Mouse (Mus musculus): ENCODE results near the gene Nme8. TPM values are rescaled to one million over a fixed set of nuclear protein-coding genes. Genes with fewer than 3 reads are reported as not detected.
A peak's percentile ranks its signal among the peaks of the same experiment; 100 is the strongest.

The Nme8 gene
- polyA plus RNA-seq, 1 experiment from 2014 or later = not detected

- 88% methylated on average over 1 of the region's 1 CpGs for WGBS
- H3K36me3 ChIP-seq (ENCODE audit: control insufficient read depth, insufficient read depth, low read length) = no peaks in the 10 kb centered on the region
- no peak overlapping the region for H3K4me2 ChIP-seq (ENCODE audit: low read length)
- ATAC-seq (no peak), DNase-seq (ENCODE audit: low spot score) (no peak)
- H3K27ac ChIP-seq (ENCODE audit: low read depth, low read length) = no peak overlapping the region
- no peaks in the 10 kb centered on the region for H3K27me3 ChIP-seq (replicated peaks; ENCODE audit: control insufficient read depth, insufficient read depth, low read length)
- no peak overlapping the region for H3K4me3 ChIP-seq (ENCODE audit: low read depth, low read length)
- no peak overlapping the region for H3K9ac ChIP-seq (ENCODE audit: low read length)
- H3K9me3 ChIP-seq (replicated peaks; ENCODE audit: control insufficient read depth, low read length) = no peaks in the 10 kb centered on the region
- peaks cover 5% of the 10 kb centered on the region for H3K4me1 ChIP-seq (ENCODE audit: control insufficient read depth, insufficient read depth, low read length)
Observed at GRCm38 (mm10) chr13:19626473-19626872, 71.1 kb downstream of the Nme8 start.

GRCm38 (mm10) chr13:19624632-19625320 is 72.8 kb downstream of the Nme8 start:
- no peak overlapping the region for H3K4me2 ChIP-seq (ENCODE audit: low read length)

DNA sequence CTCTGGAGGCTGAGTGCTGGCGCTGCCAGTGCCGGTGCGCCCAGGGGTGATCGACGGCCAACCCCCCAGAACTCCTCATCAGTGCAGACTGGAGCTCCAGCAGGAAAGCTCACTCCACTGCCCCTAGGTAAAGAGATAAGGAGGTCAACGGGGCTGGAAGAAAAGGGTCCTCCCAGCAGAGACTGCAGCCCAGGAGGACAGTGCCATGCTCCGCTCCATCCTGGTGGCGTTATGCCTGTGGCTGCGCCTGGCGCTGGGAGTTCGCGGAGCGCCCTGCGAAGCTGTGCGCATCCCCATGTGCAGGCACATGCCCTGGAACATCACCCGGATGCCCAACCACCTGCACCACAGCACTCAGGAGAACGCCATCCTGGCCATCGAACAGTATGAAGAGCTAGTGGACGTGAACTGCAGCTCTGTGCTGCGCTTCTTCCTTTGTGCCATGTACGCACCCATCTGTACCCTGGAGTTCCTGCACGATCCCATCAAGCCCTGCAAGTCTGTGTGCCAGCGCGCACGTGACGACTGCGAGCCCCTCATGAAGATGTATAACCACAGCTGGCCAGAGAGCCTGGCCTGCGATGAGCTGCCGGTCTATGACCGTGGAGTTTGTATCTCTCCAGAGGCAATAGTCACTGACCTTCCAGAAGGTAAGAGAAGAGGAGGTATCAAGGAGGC is 74.2 kb downstream of the Nme8 start:
- 19% methylated on average over 30 of the region's 30 CpGs for WGBS
- no peak overlapping the region for H3K27ac ChIP-seq (ENCODE audit: low read depth, low read length)

More at GRCm38 (mm10) chr13:19624632-19625320, 72.8 kb downstream of the Nme8 start:
- no peaks in the 10 kb centered on the region for H3K9me3 ChIP-seq (replicated peaks; ENCODE audit: control insufficient read depth, low read length)
- 86% methylated on average over 11 of the region's 11 CpGs for WGBS
- ATAC-seq (no peak), DNase-seq (ENCODE audit: low spot score) (no peak)
- H3K4me1 ChIP-seq (ENCODE audit: control insufficient read depth, insufficient read depth, low read length) = peaks cover 5% of the 10 kb centered on the region
- no peak overlapping the region for H3K9ac ChIP-seq (ENCODE audit: low read length)
- H3K27ac ChIP-seq (ENCODE audit: low read depth, low read length) = no peak overlapping the region
- no peak overlapping the region for H3K4me3 ChIP-seq (ENCODE audit: low read depth, low read length)
- H3K27me3 ChIP-seq (replicated peaks; ENCODE audit: control insufficient read depth, insufficient read depth, low read length) = no peaks in the 10 kb centered on the region
- H3K36me3 ChIP-seq (ENCODE audit: control insufficient read depth, insufficient read depth, low read length) = no peaks in the 10 kb centered on the region

GRCm38 (mm10) chr13:19622573-19623227 is 74.9 kb downstream of the Nme8 start, which contains the start of gene Sfrp4:
Sfrp4 (plus strand) TSS chr13:19623104.
- WGBS = 3% methylated on average over 25 of the region's 25 CpGs
- Histone ChIP-seq H3K9ac (ENCODE audit: low read length) (peak within 1 kb of the TSS; percentile 69), H3K4me2 (ENCODE audit: low read length) (peak within 1 kb of the TSS; percentile 90), H3K36me3 (ENCODE audit: control insufficient read depth, insufficient read depth, low read length) (no peaks in the 10 kb centered on the region), H3K4me3 (ENCODE audit: low read depth, low read length) (peak within 1 kb of the TSS; percentile 46), H3K27ac (ENCODE audit: low read depth, low read length) (no peak within 1 kb of the TSS; the same call in 1 of the 2 replicates), H3K9me3 (replicated peaks; ENCODE audit: control insufficient read depth, low read length) (no peaks in the 10 kb centered on the region), H3K27me3 (replicated peaks; ENCODE audit: control insufficient read depth, insufficient read depth, low read length) (no peaks in the 10 kb centered on the region), H3K4me1 (ENCODE audit: control insufficient read depth, insufficient read depth, low read length) (peaks cover 13% of the 10 kb centered on the region)
- ATAC-seq = peak; percentile 74
- DNase-seq (ENCODE audit: low spot score) = peak; percentile 75

More for the DNA sequence above, 74.2 kb downstream of the Nme8 start:
- Histone ChIP-seq H3K4me3 (ENCODE audit: low read depth, low read length) (peak overlapping the region; percentile 46), H3K9ac (ENCODE audit: low read length) (peak overlapping the region; percentile 69), H3K9me3 (replicated peaks; ENCODE audit: control insufficient read depth, low read length) (no peaks in the 10 kb centered on the region), H3K36me3 (ENCODE audit: control insufficient read depth, insufficient read depth, low read length) (no peaks in the 10 kb centered on the region), H3K27me3 (replicated peaks; ENCODE audit: control insufficient read depth, insufficient read depth, low read length) (no peaks in the 10 kb centered on the region), H3K4me1 (ENCODE audit: control insufficient read depth, insufficient read depth, low read length) (peaks cover 8% of the 10 kb centered on the region), H3K4me2 (ENCODE audit: low read length) (peak overlapping the region; percentile 90)
- ATAC-seq (peak; percentile 36), DNase-seq (ENCODE audit: low spot score) (peak; percentile 43)

- ATAC-seq (peak; percentile 89), DNase-seq (ENCODE audit: low spot score) (peak; percentile 93)
- Histone ChIP-seq H3K27me3 (replicated peaks; ENCODE audit: control insufficient read depth, insufficient read depth, low read length) (no peaks in the 10 kb centered on the region), H3K4me1 (ENCODE audit: control insufficient read depth, insufficient read depth, low read length) (peaks cover 13% of the 10 kb centered on the region), H3K9me3 (replicated peaks; ENCODE audit: control insufficient read depth, low read length) (no peaks in the 10 kb centered on the region), H3K27ac (ENCODE audit: low read depth, low read length) (peak within 1 kb of the TSS; percentile 85), H3K4me3 (ENCODE audit: low read depth, low read length) (peak within 1 kb of the TSS; percentile 72), H3K4me2 (ENCODE audit: low read length) (peak within 1 kb of the TSS; percentile 85), H3K36me3 (ENCODE audit: control insufficient read depth, insufficient read depth, low read length) (no peaks in the 10 kb centered on the region), H3K9ac (ENCODE audit: low read length) (peak within 1 kb of the TSS; percentile 94)
- WGBS = under 1% methylated on average over 46 of the region's 46 CpGs
Observed at GRCm38 (mm10) chr13:19619216-19619927, 78.2 kb downstream of the Nme8 start, which contains the start of gene Epdr1. Epdr1 (minus strand) TSS chr13:19619927.

GRCm38 (mm10) chr13:19618841-19619215 is 78.8 kb downstream of the Nme8 start:
- peak overlapping the region; percentile 72 for H3K4me3 ChIP-seq (ENCODE audit: low read depth, low read length)
- no peaks in the 10 kb centered on the region for H3K9me3 ChIP-seq (replicated peaks; ENCODE audit: control insufficient read depth, low read length)
- 1% methylated on average over 5 of the region's 5 CpGs for WGBS
- peak overlapping the region; percentile 85 for H3K27ac ChIP-seq (ENCODE audit: low read depth, low read length)
- peak; percentile 40 for ATAC-seq
- DNase-seq (ENCODE audit: low spot score) = peak; percentile 63
- no peaks in the 10 kb centered on the region for H3K27me3 ChIP-seq (replicated peaks; ENCODE audit: control insufficient read depth, insufficient read depth, low read length)
- H3K4me1 ChIP-seq (ENCODE audit: control insufficient read depth, insufficient read depth, low read length) = peaks cover 13% of the 10 kb centered on the region
- peak overlapping the region; percentile 85 for H3K4me2 ChIP-seq (ENCODE audit: low read length)
- no peaks in the 10 kb centered on the region for H3K36me3 ChIP-seq (ENCODE audit: control insufficient read depth, insufficient read depth, low read length)
- H3K9ac ChIP-seq (ENCODE audit: low read length) = peak overlapping the region; percentile 94

DNA sequence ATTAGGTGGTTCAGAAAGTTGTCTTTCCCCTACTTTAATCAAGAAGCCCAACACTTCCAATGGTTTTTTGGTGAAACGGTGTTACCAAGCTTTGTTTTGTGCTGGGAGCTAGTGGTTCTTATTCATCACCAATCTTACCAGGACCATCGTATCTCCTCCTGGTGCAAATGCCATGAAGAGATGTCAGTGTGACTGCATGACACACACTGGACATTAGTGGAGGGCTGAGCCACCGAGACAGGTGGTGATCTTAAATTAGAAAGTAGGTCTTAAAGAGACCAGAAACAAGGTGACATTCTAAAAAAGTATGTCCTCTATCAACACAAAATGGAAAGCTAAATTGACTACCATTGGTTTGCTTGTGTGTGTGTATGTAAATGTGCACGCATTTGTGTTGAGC is 79.5 kb downstream of the Nme8 start:
- 93% methylated on average over 4 of the region's 4 CpGs for WGBS
- Histone ChIP-seq H3K4me3 (ENCODE audit: low read depth, low read length) (no peak overlapping the region), H3K36me3 (ENCODE audit: control insufficient read depth, insufficient read depth, low read length) (no peaks in the 10 kb centered on the region)

GRCm38 (mm10) chr13:19614311-19614710 is 83.3 kb downstream of the Nme8 start:
- H3K4me1 ChIP-seq (ENCODE audit: control insufficient read depth, insufficient read depth, low read length) = peaks cover 14% of the 10 kb centered on the region
- no peak overlapping the region for H3K9ac ChIP-seq (ENCODE audit: low read length)
- WGBS = 90% methylated on average over 1 of the region's 1 CpGs
- H3K27ac ChIP-seq (ENCODE audit: low read depth, low read length) = no peak overlapping the region
- H3K9me3 ChIP-seq (replicated peaks; ENCODE audit: control insufficient read depth, low read length) = no peaks in the 10 kb centered on the region
- H3K4me3 ChIP-seq (ENCODE audit: low read depth, low read length) = no peak overlapping the region
- H3K36me3 ChIP-seq (ENCODE audit: control insufficient read depth, insufficient read depth, low read length) = no peaks in the 10 kb centered on the region
- DNase-seq (ENCODE audit: low spot score) (no peak), ATAC-seq (no peak)
- H3K4me2 ChIP-seq (ENCODE audit: low read length) = no peak overlapping the region
- no peaks in the 10 kb centered on the region for H3K27me3 ChIP-seq (replicated peaks; ENCODE audit: control insufficient read depth, insufficient read depth, low read length)

More for the DNA sequence above, 79.5 kb downstream of the Nme8 start:
- H3K27me3 ChIP-seq (replicated peaks; ENCODE audit: control insufficient read depth, insufficient read depth, low read length) = no peaks in the 10 kb centered on the region
- ATAC-seq = no peak
- H3K4me2 ChIP-seq (ENCODE audit: low read length) = peak overlapping the region; percentile 85
- no peak overlapping the region for H3K9ac ChIP-seq (ENCODE audit: low read length)
- DNase-seq (ENCODE audit: low spot score) = no peak
- peaks cover 8% of the 10 kb centered on the region for H3K4me1 ChIP-seq (ENCODE audit: control insufficient read depth, insufficient read depth, low read length)
- no peak overlapping the region for H3K27ac ChIP-seq (ENCODE audit: low read depth, low read length)
- H3K9me3 ChIP-seq (replicated peaks; ENCODE audit: control insufficient read depth, low read length) = no peaks in the 10 kb centered on the region

All from forebrain, embryonic 14.5 days (tissue).